Mouse (Mus musculus) liver, embryonic 16.5 days (tissue): ENCODE measurements around the gene Kyat1. TPM values are rescaled to one million over a fixed set of nuclear protein-coding genes. Genes with fewer than 3 reads are reported as not detected.
"Not testable (repeated sequence)": the region's sequence is repeated elsewhere in the genome, so short reads cannot be mapped to it uniquely, and the experiment has no call there.

Experiments used
- ATAC-seq: fragments of 200-750 bp; cut with Nextera tagmentation; 2 replicates; pipeline ENCODE4 v1.8.0; 2017; ENCODE audit warnings: low read depth, mild to moderate bottlenecking, moderate number of reproducible peaks, moderate library complexity
- H3K27ac ChIP-seq: fragments of 300-500 bp; sonication (generic); 2 replicates; pipeline ENCODE4 v1.5.1; 2014; ENCODE audit warnings: mild to moderate bottlenecking, low read length
- H3K27me3 ChIP-seq: fragments of 300-500 bp; sonication (generic); 2 replicates; pipeline ENCODE4 v1.6.1; 2014; ENCODE audit warnings: low read depth, low read length, mixed read lengths; ENCODE audit not compliant: control insufficient read depth, insufficient read depth
- H3K36me3 ChIP-seq: fragments of 300-500 bp; sonication (generic); 2 replicates; pipeline ENCODE4 v1.6.1; 2014; ENCODE audit warnings: mild to moderate bottlenecking; ENCODE audit not compliant: control insufficient read depth, insufficient read depth
- H3K4me1 ChIP-seq: fragments of 300-500 bp; sonication (generic); 2 replicates; pipeline ENCODE4 v1.6.1; 2014; ENCODE audit warnings: low read depth, low read length, mixed read lengths; ENCODE audit not compliant: control insufficient read depth
- H3K4me2 ChIP-seq: fragments of 300-500 bp; sonication (generic); 2 replicates; pipeline ENCODE4 v1.6.1; 2014; ENCODE audit warnings: low read depth, low read length, mixed read lengths
- H3K4me3 ChIP-seq: fragments of 300-500 bp; sonication (generic); 2 replicates; pipeline ENCODE4 v1.5.1; 2014; ENCODE audit warnings: low read depth, mild to moderate bottlenecking, low read length
- H3K9ac ChIP-seq: fragments of 300-500 bp; sonication (generic); 2 replicates; pipeline ENCODE4 v1.6.1; 2014; ENCODE audit warnings: low read depth, low read length
- H3K9me3 ChIP-seq: fragments of 300-500 bp; sonication (generic); replicated peaks from 2 replicates; pipeline ENCODE4 v1.6.1; 2016; ENCODE audit warnings: low read length; ENCODE audit not compliant: control insufficient read depth
- WGBS: fragments of 180-500 bp; shearing (Covaris S2); extraction: QIAGEN DNeasy Blood & Tissue Kit; methylation state at CpG from one replicate; pipeline ENCODE4 v1.1.7; 2014; ENCODE audit not compliant: insufficient replicate concordance; 5-methylcytosine and 5-hydroxymethylcytosine counted together
- polyA plus RNA-seq: library from polyadenylated mRNA; unstranded; fragments of >200 nt; fragmentation: Nextera tagmentation; extraction: Ambion mirVana; gene quantifications from 2 replicates; pipeline ENCODE4 v1.2.1, GENCODE M21; 2015

Kyat1 gene
- polyA plus RNA-seq, 1 experiment from 2014 or later: 14.2 TPM

- Histone ChIP-seq H3K4me1 (peaks cover 12% of the 10 kb centered on the region), H3K9ac (peak overlapping the region; percentile 67), H3K4me3 (peak overlapping the region; percentile 68), H3K36me3 (peaks cover 25% of the 10 kb centered on the region), H3K4me2 (peak overlapping the region; percentile 94), H3K27me3 (no peaks in the 10 kb centered on the region), H3K9me3 (peaks cover 4% of the 10 kb centered on the region), H3K27ac (no peak overlapping the region)
- 0 out of 2 replicates have a peak, but pooled peaks have one; percentile 5 for ATAC-seq
- 2% methylated on average over 19 of the region's 19 CpGs for WGBS
Observed at GRCm38 (mm10) chr2:30171997-30172382, 33.7 kb downstream of the Kyat1 start.

- Histone ChIP-seq H3K4me3 (peak within 1 kb of the TSS; percentile 68), H3K27ac (peak within 1 kb of the TSS; percentile 69), H3K4me1 (peaks cover 11% of the 10 kb centered on the region), H3K9ac (peak within 1 kb of the TSS; percentile 67), H3K36me3 (peaks cover 24% of the 10 kb centered on the region), H3K9me3 (peaks cover 9% of the 10 kb centered on the region), H3K4me2 (peak within 1 kb of the TSS; percentile 94), H3K27me3 (no peaks in the 10 kb centered on the region)
- WGBS: under 1% methylated on average over 75 of the region's 75 CpGs
- ATAC-seq: peak; percentile 92
Observed at GRCm38 (mm10) chr2:30171371-30171996, 34.2 kb downstream of the Kyat1 start, which contains the start of gene Endog. TSS of gene Endog (plus strand) at chr2:30171493.

- no peak for ATAC-seq
- H3K27ac ChIP-seq: no peak overlapping the region
- H3K27me3 ChIP-seq: no peaks in the 10 kb centered on the region
- H3K4me1 ChIP-seq: peaks cover 2% of the 10 kb centered on the region; the same call in 1 of the 2 replicates
- no peak overlapping the region for H3K4me2 ChIP-seq
- H3K4me3 ChIP-seq: no peak overlapping the region
- H3K36me3 ChIP-seq: no peaks in the 10 kb centered on the region
- H3K9ac ChIP-seq: no peak overlapping the region
- WGBS: 45% methylated on average over 4 of the region's 4 CpGs
- H3K9me3 ChIP-seq: peaks cover 9% of the 10 kb centered on the region
Observed at GRCm38 (mm10) chr2:30166677-30167076, 39.0 kb downstream of the Kyat1 start.

- WGBS: 60% methylated on average over 9 of the region's 9 CpGs
Observed at GRCm38 (mm10) chr2:30164340-30164932, 41.2 kb downstream of the Kyat1 start.

GRCm38 (mm10) chr2:30161809-30162208, 43.8 kb downstream of the Kyat1 start:
- no peaks in the 10 kb centered on the region for H3K4me1 ChIP-seq
- no peak overlapping the region for H3K4me2 ChIP-seq
- H3K9ac ChIP-seq: no peak overlapping the region
- no peak overlapping the region for H3K4me3 ChIP-seq
- no peaks in the 10 kb centered on the region for H3K36me3 ChIP-seq
- no peak overlapping the region for H3K27ac ChIP-seq
- no peak for ATAC-seq
- no peaks in the 10 kb centered on the region for H3K27me3 ChIP-seq
- H3K9me3 ChIP-seq: peaks cover 8% of the 10 kb centered on the region

More at GRCm38 (mm10) chr2:30164340-30164932, 41.2 kb downstream of the Kyat1 start:
- Histone ChIP-seq H3K9ac (no peak overlapping the region), H3K4me1 (no peaks in the 10 kb centered on the region), H3K36me3 (no peaks in the 10 kb centered on the region), H3K27me3 (no peaks in the 10 kb centered on the region), H3K4me2 (no peak overlapping the region), H3K4me3 (no peak overlapping the region), H3K9me3 (peaks cover 9% of the 10 kb centered on the region), H3K27ac (no peak overlapping the region)
- no peak for ATAC-seq

- H3K9me3 ChIP-seq, H3K9ac ChIP-seq, H3K4me1 ChIP-seq, ATAC-seq, H3K36me3 ChIP-seq, H3K4me3 ChIP-seq, H3K27ac ChIP-seq, H3K27me3 ChIP-seq, H3K4me2 ChIP-seq: not testable (repeated sequence)
- 84% methylated on average over 4 of the region's 10 CpGs for WGBS
Observed at GRCm38 (mm10) chr2:30159871-30160270, 45.8 kb downstream of the Kyat1 start.

- no peak for ATAC-seq
- H3K27me3 ChIP-seq: no peaks in the 10 kb centered on the region
- H3K4me2 ChIP-seq: no peak overlapping the region
- H3K4me1 ChIP-seq: no peaks in the 10 kb centered on the region
- no peak overlapping the region for H3K4me3 ChIP-seq
- 78% methylated on average over 8 of the region's 8 CpGs for WGBS
- peaks cover 11% of the 10 kb centered on the region for H3K36me3 ChIP-seq
- H3K9ac ChIP-seq: no peak overlapping the region
- no peak overlapping the region for H3K27ac ChIP-seq
- no peaks in the 10 kb centered on the region for H3K9me3 ChIP-seq
Observed at GRCm38 (mm10) chr2:30152616-30153015, 53.0 kb downstream of the Kyat1 start.

GRCm38 (mm10) chr2:30151840-30152239, 53.8 kb downstream of the Kyat1 start:
- H3K4me3 ChIP-seq: no peak overlapping the region
- H3K27me3 ChIP-seq: no peaks in the 10 kb centered on the region
- H3K4me2 ChIP-seq: no peak overlapping the region
- H3K9ac ChIP-seq: no peak overlapping the region
- H3K27ac ChIP-seq: no peak overlapping the region
- 79% methylated on average over 11 of the region's 11 CpGs for WGBS
- H3K4me1 ChIP-seq: no peaks in the 10 kb centered on the region
- H3K36me3 ChIP-seq: peaks cover 17% of the 10 kb centered on the region
- no peaks in the 10 kb centered on the region for H3K9me3 ChIP-seq
- no peak for ATAC-seq

- WGBS: 81% methylated on average over 4 of the region's 4 CpGs
- no peak overlapping the region for H3K4me2 ChIP-seq
- H3K27ac ChIP-seq: no peak overlapping the region
Observed at GRCm38 (mm10) chr2:30147466-30147865, 58.2 kb downstream of the Kyat1 start.

More at GRCm38 (mm10) chr2:30147466-30147865, 58.2 kb downstream of the Kyat1 start:
- no peaks in the 10 kb centered on the region for H3K9me3 ChIP-seq
- H3K9ac ChIP-seq: no peak overlapping the region
- H3K4me3 ChIP-seq: no peak overlapping the region
- H3K4me1 ChIP-seq: no peaks in the 10 kb centered on the region
- no peaks in the 10 kb centered on the region for H3K27me3 ChIP-seq
- peaks cover 26% of the 10 kb centered on the region for H3K36me3 ChIP-seq
- ATAC-seq: peak; percentile 72
